Mouse (Mus musculus) gastrocnemius, postnatal 4 days (tissue): Measurements from ENCODE around the gene Bicd1. TPM values are rescaled to one million over a fixed set of nuclear protein-coding genes. Genes with fewer than 3 reads are reported as not detected.

Experiments used
- DNase-seq, 2 experiments: peaks; one replicate each; pipeline ENCODE4 v3.0.0; 2021 to 2022; ENCODE audit warnings: low spot score in 2 of 2, mixed read lengths in 2 of 2
- microRNA-seq: library from miRNA; unstranded; fragments of <30 nt; microRNA quantifications from one replicate; pipeline ENCODE4 v1.2.0, GENCODE M21; 2021
- total RNA-seq, 2 experiments: library from RNA; stranded (reverse); gene quantifications; 2 replicates each; pipeline ENCODE4 v1.2.3; 2021

The Bicd1 gene
- total RNA-seq, 2 experiments from 2014 or later, result 1.9 to 3.1 TPM

DNA sequence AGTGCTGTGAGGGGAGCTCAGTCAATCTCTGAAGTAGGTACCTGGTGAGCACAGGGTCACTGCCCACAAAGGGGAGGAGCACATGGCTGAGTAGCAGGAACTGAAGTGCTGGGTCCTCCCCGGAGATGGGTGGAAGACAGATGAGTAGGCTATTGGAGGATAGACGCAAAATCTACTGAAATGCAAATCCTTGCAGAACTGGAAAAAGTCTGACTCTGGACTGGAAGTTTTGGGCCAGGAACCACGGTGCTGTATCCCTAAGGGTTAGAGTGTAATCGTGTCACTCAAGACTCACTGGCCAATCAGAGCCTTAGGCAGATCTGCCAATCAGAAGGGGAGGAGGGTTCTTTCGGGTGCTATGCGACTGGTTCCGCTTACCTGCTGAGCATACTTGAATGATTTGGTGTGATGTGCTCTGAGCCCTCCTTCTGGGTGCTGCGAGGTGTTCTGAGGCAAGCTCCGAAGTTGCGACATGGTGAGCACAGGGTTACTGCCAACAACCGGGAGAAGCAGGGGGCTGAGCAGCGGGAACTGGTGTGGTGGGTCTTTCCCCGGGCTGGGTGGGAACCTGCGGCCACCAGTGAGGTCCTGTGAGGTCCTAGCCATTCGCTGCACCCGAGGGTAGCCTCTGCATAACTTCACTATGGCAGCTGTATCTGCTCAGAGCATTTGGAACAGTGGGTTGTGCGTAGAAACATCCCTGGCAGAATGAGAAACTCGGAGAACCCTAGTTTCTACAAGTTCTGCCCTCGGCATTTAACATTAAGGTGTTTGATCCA is 157.2 kb downstream of the Bicd1 start:
- peak in 1 of 2 experiments; percentile 9 for DNase-seq

DNA sequence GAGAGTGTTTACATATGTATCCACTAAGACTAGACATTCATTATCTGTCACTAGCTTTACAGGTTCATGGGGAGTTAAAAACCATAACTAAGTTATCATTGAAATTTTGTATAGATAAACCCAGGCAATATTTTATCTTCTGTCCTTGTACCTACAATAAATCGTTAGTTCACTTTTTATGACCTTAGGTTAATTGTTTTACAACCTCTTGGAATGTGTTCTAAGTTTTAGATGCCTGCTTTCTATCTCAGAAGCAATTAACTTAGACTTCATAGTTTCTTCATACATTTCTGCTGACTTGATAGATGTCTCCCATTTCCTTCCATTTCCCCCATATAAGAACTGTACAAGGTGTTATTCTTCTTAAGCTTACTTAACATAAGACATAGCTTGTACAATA is 158.5 kb downstream of the Bicd1 start:
- DNase-seq, result no peak

DNA sequence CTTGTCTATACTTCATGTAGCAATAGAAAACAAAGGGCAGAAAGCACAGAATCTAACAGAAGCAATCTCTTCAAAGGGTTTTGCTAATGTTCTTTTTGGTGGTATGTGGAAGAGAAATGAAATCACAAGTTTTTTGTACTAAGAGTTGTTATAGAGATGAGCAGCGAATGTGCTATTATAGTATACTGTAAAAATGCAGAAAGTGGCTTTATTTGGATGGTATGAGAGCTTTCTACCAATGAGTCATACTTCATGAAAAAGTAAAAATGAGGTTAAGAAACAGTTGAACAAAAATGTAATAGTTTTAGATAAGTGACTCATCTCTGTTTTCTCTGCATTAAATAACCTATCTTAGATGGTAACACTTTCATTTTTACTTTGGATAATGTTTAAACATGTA is 165.6 kb downstream of the Bicd1 start:
- DNase-seq, result no peak

DNA sequence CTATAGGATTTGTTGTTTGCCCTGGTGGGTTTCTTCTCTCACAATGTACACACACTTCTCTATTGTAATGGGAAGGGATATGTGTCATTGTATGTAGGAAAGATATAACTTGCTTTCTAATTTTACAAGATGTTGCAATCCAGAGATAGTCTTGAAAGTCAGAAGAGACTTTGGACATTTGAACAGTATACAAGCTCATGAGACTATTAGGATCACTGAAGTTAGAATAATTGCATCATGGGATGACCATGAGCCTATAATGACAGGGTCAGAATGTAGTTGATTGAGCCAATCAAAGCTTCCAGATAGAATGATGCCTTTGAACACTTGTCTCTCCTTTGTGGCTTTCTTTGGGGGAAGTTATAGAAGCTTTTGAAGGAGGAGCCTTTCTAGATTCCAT is 171.4 kb downstream of the Bicd1 start:
- no peak for DNase-seq

DNA sequence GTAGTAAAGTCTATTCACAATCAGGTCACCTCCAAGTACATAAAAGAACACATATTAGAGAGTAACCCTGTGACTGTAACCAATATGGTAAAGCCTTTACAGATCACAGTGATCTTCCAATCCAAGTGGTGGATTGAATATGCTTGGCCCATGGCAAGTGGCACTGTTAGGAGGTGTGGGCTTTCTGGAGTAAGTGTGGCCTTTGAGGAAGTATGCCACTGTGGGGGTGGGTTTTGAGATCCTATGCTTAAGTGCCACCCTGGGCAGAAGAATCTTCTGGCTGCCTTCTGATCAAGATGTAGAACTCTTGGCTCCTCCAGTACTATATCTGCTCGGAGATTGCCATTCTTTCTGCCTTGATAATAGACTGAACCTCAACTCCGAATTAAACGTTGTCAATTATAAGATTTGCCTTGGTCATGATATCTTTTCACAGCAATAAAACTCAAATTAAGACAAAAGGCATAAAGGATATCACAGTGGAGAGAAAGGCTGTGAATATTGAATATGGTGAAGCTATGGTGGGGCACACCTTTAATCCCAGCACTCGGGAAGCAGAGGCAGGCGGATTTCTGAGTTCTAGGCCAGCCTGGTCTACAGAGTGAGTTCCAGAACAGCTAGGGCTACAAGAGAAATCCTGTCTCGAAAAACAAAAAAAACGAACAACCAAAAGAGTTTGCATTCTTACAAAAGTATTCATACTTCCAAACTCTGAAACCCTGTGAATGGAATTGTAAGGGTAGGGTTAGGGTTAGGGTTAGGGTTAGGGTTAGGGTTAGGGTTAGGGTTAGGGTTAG is 177.2 kb downstream of the Bicd1 start:
- DNase-seq, result no peak

Small RNA genes within 50 kb of the gene (microRNA-seq; reads per million reads assigned to microRNA genes)
- not detected for gene Gm24307

Other genes starting within 250 kb of the Bicd1 start
- 10 to 100 TPM; 13.6 to 15.8 TPM for gene Amn1, start 220.2 kb upstream of the Bicd1 start, total RNA-seq
- 10 to 100 TPM; 30.6 to 31.3 TPM for gene Resf1, start 99.5 kb upstream of the Bicd1 start, total RNA-seq